Mouse (Mus musculus): Measurements from ENCODE around the gene App. TPM values are rescaled to one million over a fixed set of nuclear protein-coding genes. Genes with fewer than 3 reads are reported as not detected.

Gene App
- polyA plus RNA-seq, 1 experiment, result 207 TPM

DNA sequence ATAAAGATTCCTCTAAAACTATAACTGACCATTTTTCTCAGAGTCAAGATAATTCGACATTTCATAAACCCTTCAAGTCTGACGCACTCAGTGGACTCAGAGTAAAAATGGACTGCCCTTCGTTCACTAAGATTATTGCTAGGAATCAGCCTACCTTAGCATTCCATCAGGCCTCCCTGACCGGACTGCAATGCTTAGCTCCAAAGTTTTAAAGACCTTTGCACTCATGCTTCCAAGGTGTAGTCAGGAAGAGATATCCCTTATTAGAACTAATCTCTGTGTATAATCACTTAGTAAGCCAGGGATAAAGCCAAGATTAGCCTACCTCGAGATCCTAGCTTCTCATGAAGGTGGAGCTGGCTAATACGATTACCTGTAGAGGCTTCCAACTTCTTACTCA is 29.2 kb downstream of the App start:
- H3ac ChIP-seq (ENCODE audit: control insufficient read depth, insufficient read length), result no peak overlapping the region
- H3K4me2 ChIP-seq (ENCODE audit: low read depth), result no peak overlapping the region
- TF ChIP-seq SRF (IDR thresholded peaks at IDR 0.05; ENCODE audit: control insufficient read depth, insufficient read length, low read depth) (no peak), MYOG (IDR thresholded peaks at IDR 0.05; ENCODE audit: control insufficient read depth in 1 of 3, insufficient read depth in 1 of 3, insufficient read length in 2 of 3, low read depth in 2 of 3) (no peak), TCF3 (IDR thresholded peaks at IDR 0.05; ENCODE audit: insufficient read length, low read depth) (no peak), TCF12 (IDR thresholded peaks at IDR 0.05; ENCODE audit: insufficient read depth, poor library complexity, severe bottlenecking) (no peak), REST (IDR thresholded peaks at IDR 0.05; ENCODE audit: insufficient read depth, insufficient read length) (no peak)
- peaks cover 83% of the 10 kb centered on the region for H3K79me2 ChIP-seq (ENCODE audit: control insufficient read depth, insufficient read depth)
- H3K4me3 ChIP-seq, result no peak overlapping the region
- no peaks in the 10 kb centered on the region for H3K36me3 ChIP-seq (ENCODE audit: control insufficient read depth, insufficient read depth)
- H3K27me3 ChIP-seq (ENCODE audit: control insufficient read depth, insufficient read depth, insufficient read length), result no peaks in the 10 kb centered on the region

DNA sequence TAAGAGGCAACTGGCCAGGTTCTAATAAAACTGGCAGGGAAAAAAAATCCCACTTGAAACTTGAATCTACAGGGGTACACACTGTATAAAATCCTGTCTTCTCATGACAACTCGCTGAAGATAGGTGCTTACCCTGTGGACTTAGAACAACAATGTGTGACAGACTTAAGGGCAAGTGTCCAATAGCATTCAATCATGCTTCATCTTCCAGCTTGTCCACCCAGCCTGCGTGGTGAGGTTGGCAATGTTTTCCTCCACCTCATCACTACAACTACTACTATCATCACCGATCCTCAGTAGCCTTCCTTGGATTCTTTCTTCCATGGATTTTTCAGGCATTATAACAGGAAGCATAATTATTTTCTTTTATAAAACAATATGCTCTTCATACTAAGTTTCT is 29.7 kb downstream of the App start:
- H3ac ChIP-seq (ENCODE audit: control insufficient read depth, insufficient read length), result no peak overlapping the region
- no peak overlapping the region for H3K4me3 ChIP-seq
- H3K27me3 ChIP-seq (ENCODE audit: control insufficient read depth, insufficient read depth, insufficient read length), result no peaks in the 10 kb centered on the region
- no peaks in the 10 kb centered on the region for H3K36me3 ChIP-seq (ENCODE audit: control insufficient read depth, insufficient read depth)
- H3K4me2 ChIP-seq (ENCODE audit: low read depth), result no peak overlapping the region
- H3K79me2 ChIP-seq (ENCODE audit: control insufficient read depth, insufficient read depth), result peaks cover 86% of the 10 kb centered on the region
- TF ChIP-seq SRF (IDR thresholded peaks at IDR 0.05; ENCODE audit: control insufficient read depth, insufficient read length, low read depth) (no peak), MAX (IDR thresholded peaks at IDR 0.05; ENCODE audit: low read depth) (no peak), MYOD1 (IDR thresholded peaks at IDR 0.05; ENCODE audit: control insufficient read depth in 1 of 3, insufficient read length in 2 of 3, low read depth in 2 of 3) (no peak), REST (IDR thresholded peaks at IDR 0.05; ENCODE audit: insufficient read depth, insufficient read length) (no peak), TCF12 (IDR thresholded peaks at IDR 0.05; ENCODE audit: insufficient read depth, poor library complexity, severe bottlenecking) (no peak), TCF3 (IDR thresholded peaks at IDR 0.05; ENCODE audit: insufficient read length, low read depth) (no peak)

DNA sequence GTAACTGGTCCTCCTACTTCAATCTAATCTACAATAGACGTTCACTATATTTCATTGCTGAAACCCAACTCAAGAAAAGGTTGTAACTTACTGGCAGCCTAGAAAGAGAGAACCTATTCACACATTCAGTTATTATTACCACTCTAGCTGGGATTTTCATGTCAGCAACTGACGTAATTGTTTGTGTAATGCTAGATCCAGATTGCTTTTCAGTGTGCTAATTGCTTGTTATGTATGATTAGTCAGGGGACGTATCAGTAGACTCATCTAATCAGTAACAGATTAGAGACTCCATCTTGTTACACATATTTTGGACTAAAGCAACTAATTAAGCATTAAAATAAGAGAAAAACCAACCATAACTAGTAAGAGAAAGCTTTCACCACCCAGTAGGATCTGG is 30.4 kb downstream of the App start:
- Histone ChIP-seq H3K27me3 (ENCODE audit: control insufficient read depth, insufficient read depth, insufficient read length) (no peaks in the 10 kb centered on the region), H3K36me3 (ENCODE audit: control insufficient read depth, insufficient read depth) (no peaks in the 10 kb centered on the region), H3K4me2 (ENCODE audit: low read depth) (no peak overlapping the region), H3K4me3 (no peak overlapping the region), H3ac (ENCODE audit: control insufficient read depth, insufficient read length) (no peak overlapping the region), H3K79me2 (ENCODE audit: control insufficient read depth, insufficient read depth) (peaks cover 91% of the 10 kb centered on the region)
- no peak for TF ChIP-seq MAX (IDR thresholded peaks at IDR 0.05; ENCODE audit: low read depth)
- TF ChIP-seq REST (IDR thresholded peaks at IDR 0.05; ENCODE audit: insufficient read depth, insufficient read length), result no peak
- no peak for TF ChIP-seq USF1 (IDR thresholded peaks at IDR 0.05; ENCODE audit: low read depth)
- TF ChIP-seq E2F4 (IDR thresholded peaks at IDR 0.05; ENCODE audit: insufficient read depth), result no peak
- TF ChIP-seq CEBPB (IDR thresholded peaks at IDR 0.05; ENCODE audit: insufficient read depth, poor library complexity, severe bottlenecking), result no peak
- no peak for TF ChIP-seq MYOD1 (IDR thresholded peaks at IDR 0.05; ENCODE audit: control insufficient read depth in 1 of 3, insufficient read length in 2 of 3, low read depth in 2 of 3)
- no peak for TF ChIP-seq TCF12 (IDR thresholded peaks at IDR 0.05; ENCODE audit: insufficient read depth, poor library complexity, severe bottlenecking)
- TF ChIP-seq TCF3 (IDR thresholded peaks at IDR 0.05; ENCODE audit: insufficient read length, low read depth), result no peak
- no peak for TF ChIP-seq POLR2AphosphoS2 (IDR thresholded peaks at IDR 0.05; ENCODE audit: insufficient read length, low read depth)
- no peak for TF ChIP-seq POLR2A (IDR thresholded peaks at IDR 0.05; ENCODE audit: insufficient read length, low read depth)
- TF ChIP-seq SRF (IDR thresholded peaks at IDR 0.05; ENCODE audit: control insufficient read depth, insufficient read length, low read depth), result no peak
- TF ChIP-seq MYOG (IDR thresholded peaks at IDR 0.05; ENCODE audit: control insufficient read depth in 1 of 3, insufficient read depth in 1 of 3, insufficient read length in 2 of 3, low read depth in 2 of 3), result no peak

DNA sequence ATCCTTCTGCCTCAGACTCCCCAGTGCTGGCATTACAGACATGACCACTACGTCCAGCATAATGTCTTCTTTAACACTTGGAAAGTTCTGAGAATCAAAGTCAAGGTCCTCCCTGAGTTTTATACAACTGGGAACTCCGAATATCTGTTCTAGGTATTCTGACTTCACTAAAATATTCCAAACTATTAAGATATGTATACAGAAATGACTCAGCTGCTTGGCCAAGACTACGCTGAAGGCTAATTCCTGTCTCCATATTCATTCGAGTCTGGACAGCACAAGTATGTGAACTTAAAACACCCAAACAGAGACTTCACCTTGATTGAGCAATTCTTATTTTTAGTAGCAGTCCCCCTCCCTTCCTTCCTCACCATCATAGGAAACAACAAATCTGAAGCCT is 32.2 kb downstream of the App start:
- no peak overlapping the region for H3K4me3 ChIP-seq
- no peaks in the 10 kb centered on the region for H3K27me3 ChIP-seq (ENCODE audit: control insufficient read depth, insufficient read depth, insufficient read length)
- TF ChIP-seq TCF3 (IDR thresholded peaks at IDR 0.05; ENCODE audit: insufficient read length, low read depth), result no peak
- TF ChIP-seq SRF (IDR thresholded peaks at IDR 0.05; ENCODE audit: control insufficient read depth, insufficient read length, low read depth), result no peak
- TF ChIP-seq TCF12 (IDR thresholded peaks at IDR 0.05; ENCODE audit: insufficient read depth, poor library complexity, severe bottlenecking), result no peak
- TF ChIP-seq MAX (IDR thresholded peaks at IDR 0.05; ENCODE audit: low read depth), result no peak
- TF ChIP-seq USF1 (IDR thresholded peaks at IDR 0.05; ENCODE audit: low read depth), result no peak
- no peak for TF ChIP-seq POLR2A (IDR thresholded peaks at IDR 0.05; ENCODE audit: insufficient read length, low read depth)
- no peak overlapping the region for H3ac ChIP-seq (ENCODE audit: control insufficient read depth, insufficient read length)
- H3K79me2 ChIP-seq (ENCODE audit: control insufficient read depth, insufficient read depth), result peaks cover 78% of the 10 kb centered on the region
- no peak overlapping the region for H3K4me2 ChIP-seq (ENCODE audit: low read depth)
- H3K36me3 ChIP-seq (ENCODE audit: control insufficient read depth, insufficient read depth), result no peaks in the 10 kb centered on the region

DNA sequence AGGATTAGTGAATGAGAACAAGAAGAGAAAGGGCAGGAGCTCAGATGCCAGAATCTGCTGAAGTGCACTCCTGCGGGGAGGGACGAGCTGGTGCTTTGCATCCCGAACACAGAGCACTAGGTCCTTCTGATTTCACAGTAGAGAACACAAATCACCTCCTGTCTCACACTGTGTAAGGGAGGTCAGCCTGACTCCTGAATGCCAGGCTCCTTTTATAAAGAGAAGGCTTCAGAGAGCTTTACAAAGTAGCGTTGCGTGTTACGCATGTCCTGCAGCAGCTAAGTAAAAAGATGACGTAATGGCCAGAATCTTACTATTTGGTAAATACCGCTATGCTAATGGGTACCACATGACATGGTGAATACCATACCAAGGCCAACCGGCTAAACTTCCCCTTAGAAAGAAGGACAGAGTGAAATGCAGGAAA is 34.4 kb downstream of the App start:
- no peak overlapping the region for H3K4me3 ChIP-seq
- H3K27me3 ChIP-seq (ENCODE audit: control insufficient read depth, insufficient read depth, insufficient read length), result no peaks in the 10 kb centered on the region
- no peak for TF ChIP-seq USF1 (IDR thresholded peaks at IDR 0.05; ENCODE audit: low read depth)
- no peak for TF ChIP-seq TCF12 (IDR thresholded peaks at IDR 0.05; ENCODE audit: insufficient read depth, poor library complexity, severe bottlenecking)
- TF ChIP-seq POLR2A (IDR thresholded peaks at IDR 0.05; ENCODE audit: insufficient read length, low read depth), result no peak
- TF ChIP-seq MAX (IDR thresholded peaks at IDR 0.05; ENCODE audit: low read depth), result no peak
- TF ChIP-seq CEBPB (IDR thresholded peaks at IDR 0.05; ENCODE audit: insufficient read depth, poor library complexity, severe bottlenecking), result no peak
- no peak for TF ChIP-seq REST (IDR thresholded peaks at IDR 0.05; ENCODE audit: insufficient read depth, insufficient read length)
- peaks cover 78% of the 10 kb centered on the region for H3K79me2 ChIP-seq (ENCODE audit: control insufficient read depth, insufficient read depth)
- no peak overlapping the region for H3ac ChIP-seq (ENCODE audit: control insufficient read depth, insufficient read length)
- H3K4me2 ChIP-seq (ENCODE audit: low read depth), result no peak overlapping the region
- H3K36me3 ChIP-seq (ENCODE audit: control insufficient read depth, insufficient read depth), result no peaks in the 10 kb centered on the region

Data from myocyte (in vitro differentiated cells).